Mouse (Mus musculus): ENCODE measurements at regions not wholly inside any gene's neighbourhood (a gene's known extent, or its start where the extent isn't known, plus 50 kb on each side); places are given as distances from the start of the nearest gene placed in this dataset.
A peak's percentile ranks its signal among the peaks of the same experiment; 100 is the strongest.

GRCm38 (mm10) chr12:95937705-95938104 lies 245.7 kb downstream of the Flrt2 start:
- Histone ChIP-seq H3K36me3 (no peaks in the 10 kb centered on the region), H3K4me3 (no peak overlapping the region), H3K27me3 (no peaks in the 10 kb centered on the region), H3K9ac (no peak overlapping the region), H3K4me1 (no peaks in the 10 kb centered on the region), H3K9me3 (no peaks in the 10 kb centered on the region), H3K27ac (no peak overlapping the region), H3K4me2 (no peak overlapping the region)
- ATAC-seq (ENCODE audit: insufficient number of reproducible peaks, low FRiP score, low TSS enrichment, low read depth) = no peak
- WGBS = 70% methylated on average over 4 of the region's 4 CpGs

- 57% methylated on average over 1 of the region's 1 CpGs for WGBS
Observed at GRCm38 (mm10) chr12:95940465-95941012, 248.5 kb downstream of the Flrt2 start.

DNA sequence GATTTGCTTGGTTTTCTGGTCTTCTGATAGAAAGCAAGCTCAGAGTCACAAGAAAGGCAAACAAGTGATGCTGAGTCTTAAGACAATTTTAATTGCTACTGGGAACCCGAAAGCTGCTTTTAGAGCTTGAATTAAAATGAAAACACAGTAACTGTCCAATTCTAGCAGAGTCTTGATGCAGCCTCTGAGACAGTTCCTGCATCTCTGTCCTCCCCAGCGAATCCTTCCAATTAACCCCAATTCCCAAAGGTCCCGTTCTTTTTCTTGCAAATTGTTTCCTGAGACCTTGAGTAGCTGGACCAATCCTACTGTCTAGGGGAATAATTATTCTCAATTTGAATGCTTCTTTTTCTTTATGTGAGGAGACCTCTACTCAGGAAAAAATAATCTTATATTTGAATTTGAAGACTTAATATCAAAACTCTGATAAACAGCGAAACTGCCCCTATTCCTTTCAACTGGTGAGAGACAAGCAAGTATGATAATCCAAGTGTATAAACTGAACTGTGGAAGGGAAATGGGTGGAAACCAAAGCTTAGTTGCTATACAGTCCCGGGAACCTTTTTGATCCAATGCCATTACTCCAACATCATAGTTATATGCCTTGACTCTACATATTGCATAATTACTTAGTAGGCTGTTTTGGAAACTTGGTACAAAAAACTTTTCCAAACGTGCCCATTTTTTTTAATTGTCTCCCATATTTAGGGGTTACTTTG lies 267.9 kb downstream of the Flrt2 start:
- Histone ChIP-seq H3K9me3 (no peaks in the 10 kb centered on the region), H3K36me3 (no peaks in the 10 kb centered on the region), H3K27me3 (no peaks in the 10 kb centered on the region), H3K4me3 (no peak overlapping the region), H3K27ac (no peak overlapping the region), H3K4me2 (no peak overlapping the region), H3K9ac (no peak overlapping the region), H3K4me1 (no peaks in the 10 kb centered on the region)
- WGBS = 75% methylated on average over 6 of the region's 6 CpGs
- no peak for ATAC-seq (ENCODE audit: insufficient number of reproducible peaks, low FRiP score, low TSS enrichment, low read depth)

More at GRCm38 (mm10) chr12:95940465-95941012, 248.5 kb downstream of the Flrt2 start:
- no peak overlapping the region for H3K4me2 ChIP-seq
- no peak for ATAC-seq (ENCODE audit: insufficient number of reproducible peaks, low FRiP score, low TSS enrichment, low read depth)
- no peak overlapping the region for H3K4me3 ChIP-seq
- H3K27ac ChIP-seq = no peak overlapping the region
- H3K9me3 ChIP-seq = no peaks in the 10 kb centered on the region
- H3K36me3 ChIP-seq = no peaks in the 10 kb centered on the region
- no peaks in the 10 kb centered on the region for H3K27me3 ChIP-seq
- H3K4me1 ChIP-seq = no peaks in the 10 kb centered on the region
- no peak overlapping the region for H3K9ac ChIP-seq

DNA sequence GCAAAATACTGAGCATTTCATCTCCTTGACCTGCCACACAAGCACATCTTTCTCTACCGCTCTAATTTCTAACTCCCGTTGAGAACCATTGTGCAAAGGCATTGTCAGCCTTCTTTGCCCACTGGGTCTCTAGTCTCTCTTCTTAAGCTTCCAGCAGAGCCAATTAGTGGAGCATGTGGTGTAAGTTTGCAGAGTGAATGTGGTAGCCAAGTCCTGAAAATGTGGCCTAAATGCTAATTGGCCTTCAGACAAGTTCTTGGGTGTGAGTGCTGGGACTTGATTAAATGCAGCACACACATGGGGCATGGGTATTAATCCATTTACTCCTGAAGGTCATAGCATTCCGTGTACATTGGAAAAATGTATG lies 268.5 kb downstream of the Flrt2 start:
- Histone ChIP-seq H3K9ac (no peak overlapping the region), H3K27ac (no peak overlapping the region), H3K4me3 (no peak overlapping the region), H3K9me3 (no peaks in the 10 kb centered on the region), H3K36me3 (no peaks in the 10 kb centered on the region), H3K4me2 (no peak overlapping the region), H3K27me3 (no peaks in the 10 kb centered on the region), H3K4me1 (no peaks in the 10 kb centered on the region)
- no peak for ATAC-seq (ENCODE audit: insufficient number of reproducible peaks, low FRiP score, low TSS enrichment, low read depth)
- 54% methylated on average over 3 of the region's 3 CpGs for WGBS

DNA sequence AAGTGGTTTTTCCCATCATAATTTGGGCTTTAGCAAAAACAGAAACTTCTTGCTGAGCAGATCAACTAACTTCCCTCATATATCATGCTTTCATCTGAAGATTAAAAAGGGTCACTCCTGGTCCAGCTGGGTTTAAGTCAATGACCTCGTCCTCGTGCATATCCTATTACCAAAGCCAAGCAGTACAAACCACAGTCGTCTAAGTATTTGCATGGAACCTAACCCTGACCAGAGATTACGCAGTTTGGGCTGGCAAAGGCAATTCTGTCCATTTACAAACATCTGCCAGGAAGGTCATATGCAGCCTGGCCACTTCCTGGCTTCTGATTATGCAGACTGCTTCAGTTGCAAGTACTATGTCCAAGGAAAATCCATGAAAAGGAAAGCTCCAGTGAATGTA lies 270.8 kb downstream of the Flrt2 start:
- Histone ChIP-seq H3K27me3 (no peaks in the 10 kb centered on the region), H3K4me2 (no peak overlapping the region), H3K9ac (no peak overlapping the region), H3K27ac (no peak overlapping the region), H3K4me1 (no peaks in the 10 kb centered on the region), H3K9me3 (no peaks in the 10 kb centered on the region), H3K4me3 (no peak overlapping the region), H3K36me3 (no peaks in the 10 kb centered on the region)
- 0 out of 2 replicates have a peak, but pooled peaks have one; percentile 65 for ATAC-seq (ENCODE audit: insufficient number of reproducible peaks, low FRiP score, low TSS enrichment, low read depth)
- 24% methylated on average over 4 of the region's 4 CpGs for WGBS

DNA sequence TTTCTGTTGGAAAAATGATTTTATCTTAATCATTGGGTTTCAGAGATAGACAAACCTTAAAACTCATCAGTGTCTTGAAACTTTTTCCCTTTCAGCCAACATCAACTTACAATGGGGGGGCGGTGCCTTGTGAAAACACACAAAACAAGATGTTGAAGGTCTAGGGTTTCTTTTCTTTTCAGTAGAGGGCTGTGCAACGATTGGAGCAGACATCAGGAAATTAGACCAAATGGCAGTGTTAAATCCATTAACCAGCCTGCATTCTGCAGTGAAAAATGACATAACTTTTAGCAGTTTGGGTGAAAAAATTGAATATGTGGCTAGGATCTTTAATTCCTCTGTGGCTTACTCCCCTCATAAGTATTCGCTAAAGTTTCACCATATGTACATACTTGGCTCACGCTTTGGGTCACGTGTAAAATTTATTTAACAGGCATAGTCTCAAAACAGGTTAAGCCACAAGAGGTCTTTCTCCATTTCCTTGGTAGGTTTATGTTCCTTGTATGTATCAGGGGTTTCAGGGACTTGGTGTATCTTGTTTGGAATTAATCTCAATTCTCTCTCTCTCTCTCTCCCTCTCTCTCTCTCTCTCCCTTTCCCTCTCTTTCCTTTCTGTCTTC lies 296.8 kb downstream of the Flrt2 start:
- Histone ChIP-seq H3K9ac (no peak overlapping the region), H3K4me1 (no peaks in the 10 kb centered on the region), H3K27ac (no peak overlapping the region), H3K36me3 (no peaks in the 10 kb centered on the region), H3K4me2 (no peak overlapping the region), H3K27me3 (no peaks in the 10 kb centered on the region), H3K9me3 (no peaks in the 10 kb centered on the region), H3K4me3 (no peak overlapping the region)
- 44% methylated on average over 5 of the region's 5 CpGs for WGBS
- no peak for ATAC-seq (ENCODE audit: insufficient number of reproducible peaks, low FRiP score, low TSS enrichment, low read depth)

- peak; percentile 74 for ATAC-seq (ENCODE audit: insufficient number of reproducible peaks, low FRiP score, low TSS enrichment, low read depth)
- Histone ChIP-seq H3K4me3 (no peak overlapping the region), H3K4me2 (no peak overlapping the region), H3K9ac (no peak overlapping the region), H3K36me3 (no peaks in the 10 kb centered on the region), H3K4me1 (0 out of 2 replicates have a peak, but pooled peaks cover 12% of the 10 kb centered on the region), H3K27ac (peak overlapping the region; percentile 61; the same call in 1 of the 2 replicates), H3K27me3 (no peaks in the 10 kb centered on the region), H3K9me3 (no peaks in the 10 kb centered on the region)
- 27% methylated on average over 2 of the region's 2 CpGs for WGBS
Observed at GRCm38 (mm10) chr12:95994963-95995362, 302.9 kb downstream of the Flrt2 start.

DNA sequence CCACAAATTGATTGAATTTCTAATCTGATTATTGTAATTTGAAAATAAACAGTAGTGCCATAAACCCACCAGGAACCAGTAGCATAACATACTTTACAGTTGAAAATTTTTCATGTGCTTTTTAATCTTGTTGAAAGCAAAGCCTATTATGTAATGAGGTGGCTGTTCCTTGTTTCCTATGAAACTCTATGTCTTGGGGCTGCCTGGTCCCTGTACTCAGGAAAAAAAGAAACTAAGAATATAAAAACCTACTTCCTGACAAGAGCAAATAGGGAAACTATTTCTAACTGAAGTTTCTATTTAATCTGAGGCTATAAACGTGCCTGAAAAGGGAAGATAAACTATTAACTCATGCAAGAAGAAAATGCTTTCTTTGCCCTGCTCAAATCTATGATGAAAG lies 338.2 kb downstream of the Flrt2 start:
- Histone ChIP-seq H3K4me2 (no peak overlapping the region), H3K9ac (no peak overlapping the region), H3K27me3 (no peaks in the 10 kb centered on the region), H3K4me1 (no peaks in the 10 kb centered on the region), H3K4me3 (no peak overlapping the region), H3K9me3 (no peaks in the 10 kb centered on the region), H3K36me3 (no peaks in the 10 kb centered on the region), H3K27ac (no peak overlapping the region)
- ATAC-seq (ENCODE audit: insufficient number of reproducible peaks, low FRiP score, low TSS enrichment, low read depth) = no peak
- 35% methylated on average over 1 of the region's 1 CpGs for WGBS

DNA sequence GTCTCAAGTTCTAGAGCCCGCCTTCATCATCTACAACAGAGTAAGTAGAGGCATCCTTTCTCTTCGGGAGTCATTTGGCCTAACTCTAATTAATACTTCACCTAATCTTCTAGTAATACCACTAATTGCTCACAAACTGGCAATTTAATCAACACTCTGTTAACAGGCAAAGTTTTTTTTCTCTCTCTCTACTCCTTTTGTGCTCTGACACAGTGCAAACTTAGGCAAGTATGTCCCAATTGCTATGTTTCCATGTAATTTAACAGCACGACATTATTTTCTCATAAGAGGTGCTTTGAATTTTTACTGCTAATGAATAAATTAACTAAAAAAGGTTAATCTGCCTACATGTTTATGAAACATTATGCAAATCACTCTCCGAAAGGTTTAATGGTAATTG lies 383.3 kb downstream of the Flrt2 start:
- no peaks in the 10 kb centered on the region for H3K36me3 ChIP-seq
- no peak overlapping the region for H3K27ac ChIP-seq
- H3K9me3 ChIP-seq = no peaks in the 10 kb centered on the region
- H3K4me2 ChIP-seq = no peak overlapping the region
- no peaks in the 10 kb centered on the region for H3K4me1 ChIP-seq
- no peak overlapping the region for H3K9ac ChIP-seq
- ATAC-seq (ENCODE audit: insufficient number of reproducible peaks, low FRiP score, low TSS enrichment, low read depth) = no peak
- H3K4me3 ChIP-seq = no peak overlapping the region
- H3K27me3 ChIP-seq = no peaks in the 10 kb centered on the region
- 77% methylated on average over 4 of the region's 4 CpGs for WGBS

- H3K27me3 ChIP-seq = no peaks in the 10 kb centered on the region
- H3K9ac ChIP-seq = no peak overlapping the region
- H3K4me1 ChIP-seq = no peaks in the 10 kb centered on the region
- no peaks in the 10 kb centered on the region for H3K9me3 ChIP-seq
- no peak overlapping the region for H3K4me2 ChIP-seq
- H3K36me3 ChIP-seq = no peaks in the 10 kb centered on the region
- ATAC-seq (ENCODE audit: insufficient number of reproducible peaks, low FRiP score, low TSS enrichment, low read depth) = no peak
- no peak overlapping the region for H3K4me3 ChIP-seq
- WGBS = 90% methylated on average over 2 of the region's 2 CpGs
- no peak overlapping the region for H3K27ac ChIP-seq
Observed at GRCm38 (mm10) chr12:96090995-96091394, 399.0 kb downstream of the Flrt2 start.

DNA sequence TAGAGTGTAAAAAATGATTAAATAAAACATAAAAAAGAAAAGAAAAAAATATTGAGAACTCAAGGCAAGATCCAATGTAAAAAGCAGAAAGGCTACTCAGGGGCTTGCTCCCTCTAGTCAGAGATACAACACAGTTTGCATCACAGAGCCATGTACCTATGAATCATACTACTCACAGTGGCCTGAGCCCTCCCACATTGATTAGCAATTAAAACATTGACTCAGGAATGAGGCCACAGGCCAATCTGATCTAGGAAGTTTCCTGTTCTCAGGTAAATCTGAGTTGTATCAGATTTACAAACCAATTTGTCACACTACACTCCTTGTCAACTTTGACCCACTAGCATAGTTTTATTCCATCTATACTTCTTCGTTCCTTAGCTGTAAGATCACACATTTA lies 414.2 kb downstream of the Flrt2 start:
- Histone ChIP-seq H3K4me2 (no peak overlapping the region), H3K4me3 (no peak overlapping the region), H3K36me3 (no peaks in the 10 kb centered on the region), H3K9ac (no peak overlapping the region), H3K27me3 (no peaks in the 10 kb centered on the region), H3K4me1 (no peaks in the 10 kb centered on the region), H3K9me3 (no peaks in the 10 kb centered on the region), H3K27ac (no peak overlapping the region)
- WGBS = 82% methylated on average over 1 of the region's 1 CpGs
- ATAC-seq (ENCODE audit: insufficient number of reproducible peaks, low FRiP score, low TSS enrichment, low read depth) = no peak

DNA sequence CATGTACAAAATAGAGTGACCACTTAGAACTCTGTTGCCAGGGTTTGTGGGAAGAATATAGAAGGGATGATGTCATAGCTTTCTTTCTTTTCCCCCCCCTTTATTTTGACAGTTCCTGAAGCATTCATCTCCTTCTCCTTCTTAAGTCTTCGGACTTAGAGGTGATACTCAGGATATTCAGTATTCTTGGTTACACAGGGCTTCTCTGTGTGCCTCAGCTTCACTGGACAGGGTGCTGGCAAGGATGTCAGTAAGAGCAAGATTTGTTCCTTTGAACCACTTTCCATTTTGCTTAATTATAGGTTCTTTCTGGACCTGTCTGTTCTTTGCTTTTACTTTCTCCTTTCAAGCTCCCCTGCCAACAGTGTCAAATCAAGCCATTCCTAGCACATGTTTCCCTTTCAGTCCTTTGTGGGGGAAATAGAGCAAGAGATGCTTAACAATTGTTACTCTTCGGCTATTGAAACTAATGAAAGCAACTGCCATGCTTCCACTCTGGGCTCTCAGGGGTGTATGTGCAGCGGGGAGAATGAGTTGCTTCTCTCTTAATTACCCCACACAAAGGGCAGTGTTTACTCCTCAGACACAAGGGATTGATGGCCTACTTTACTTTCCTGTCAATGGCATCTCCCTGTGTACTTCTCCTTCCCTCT lies 422.8 kb downstream of the Flrt2 start:
- H3K4me3 ChIP-seq = no peak overlapping the region
- H3K27me3 ChIP-seq = no peaks in the 10 kb centered on the region
- no peaks in the 10 kb centered on the region for H3K36me3 ChIP-seq
- no peak overlapping the region for H3K4me2 ChIP-seq
- H3K4me1 ChIP-seq = no peaks in the 10 kb centered on the region
- H3K9me3 ChIP-seq = no peaks in the 10 kb centered on the region
- 74% methylated on average over 3 of the region's 3 CpGs for WGBS
- H3K9ac ChIP-seq = no peak overlapping the region
- ATAC-seq (ENCODE audit: insufficient number of reproducible peaks, low FRiP score, low TSS enrichment, low read depth) = no peak
- no peak overlapping the region for H3K27ac ChIP-seq
